Mouse (Mus musculus) hindbrain, embryonic 16.5 days (tissue): ENCODE measurements around the gene Arvcf. TPM values are rescaled to one million over a fixed set of nuclear protein-coding genes. Genes with fewer than 3 reads are reported as not detected.

Experiments used
- ATAC-seq: fragments of 200-750 bp; cut with Nextera tagmentation; 2 replicates; pipeline ENCODE4 v1.8.0; 2017; ENCODE audit warnings: moderate TSS enrichment, moderate library complexity
- H3K27ac ChIP-seq: fragments of 300-500 bp; sonication (generic); 2 replicates; pipeline ENCODE4 v1.5.1; 2014; ENCODE audit warnings: low read depth, mild to moderate bottlenecking, control low read depth, low read length, moderate library complexity
- H3K27me3 ChIP-seq: fragments of 300-500 bp; sonication (generic); replicated peaks from 2 replicates; pipeline ENCODE4 v1.6.1; 2014; ENCODE audit warnings: low read length; ENCODE audit not compliant: control insufficient read depth, insufficient read depth
- H3K36me3 ChIP-seq: fragments of 300-500 bp; sonication (generic); 2 replicates; pipeline ENCODE4 v1.6.1; 2014; ENCODE audit warnings: mild to moderate bottlenecking, low read length, moderate library complexity, mixed read lengths; ENCODE audit not compliant: control insufficient read depth, insufficient read depth
- H3K4me1 ChIP-seq: fragments of 300-500 bp; sonication (generic); 2 replicates; pipeline ENCODE4 v1.6.1; 2014; ENCODE audit warnings: low read depth, low read length; ENCODE audit not compliant: control insufficient read depth, insufficient read depth
- H3K4me2 ChIP-seq: fragments of 300-500 bp; sonication (generic); 2 replicates; pipeline ENCODE4 v1.6.1; 2014; ENCODE audit warnings: mild to moderate bottlenecking, low read length, control low read depth, moderate library complexity
- H3K4me3 ChIP-seq: fragments of 300-500 bp; sonication (generic); 2 replicates; pipeline ENCODE4 v1.5.1; 2014; ENCODE audit warnings: mild to moderate bottlenecking, low read length, control low read depth, moderate library complexity
- H3K9ac ChIP-seq: fragments of 300-500 bp; sonication (generic); 2 replicates; pipeline ENCODE4 v1.6.1; 2014; ENCODE audit warnings: low read depth, mild to moderate bottlenecking, control low read depth, low read length, moderate library complexity
- H3K9me3 ChIP-seq: fragments of 300-500 bp; sonication (generic); 2 replicates; pipeline ENCODE4 v1.6.1; 2014; ENCODE audit warnings: mild to moderate bottlenecking, low read length, moderate library complexity; ENCODE audit not compliant: control insufficient read depth
- WGBS: fragments of 180-500 bp; shearing (Covaris S2); extraction: QIAGEN DNeasy Blood & Tissue Kit; methylation state at CpG from one replicate; pipeline ENCODE4 v1.1.7; 2014; 5-methylcytosine and 5-hydroxymethylcytosine counted together
- polyA plus RNA-seq: library from polyadenylated mRNA; unstranded; fragments of >200 nt; fragmentation: Nextera tagmentation; extraction: Ambion mirVana; gene quantifications from 2 replicates; pipeline ENCODE4 v1.2.1, GENCODE M21; 2015

The Arvcf gene
- polyA plus RNA-seq, 1 experiment from 2014 or later = 68.3 TPM

DNA sequence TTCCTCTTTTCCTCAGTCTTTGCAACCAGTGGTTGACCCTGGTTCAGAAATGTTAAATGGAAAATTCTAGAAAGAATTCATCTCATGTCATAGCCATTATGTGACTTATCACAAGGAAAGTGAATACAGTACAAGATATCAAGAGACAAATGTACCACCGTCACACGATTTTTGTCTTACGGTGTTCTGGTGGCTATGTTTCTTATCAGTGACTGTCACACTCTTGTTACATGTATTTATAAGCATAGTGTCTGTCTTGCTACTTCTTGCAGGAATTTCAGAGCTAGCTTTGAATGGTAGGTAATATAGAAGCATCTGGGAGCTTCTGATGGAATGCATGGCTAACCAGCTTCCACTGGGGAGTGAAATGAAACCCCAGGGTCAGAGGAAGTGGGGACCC, 22.2 kb downstream of the Arvcf start:
- WGBS = 97% methylated on average over 3 of the region's 3 CpGs
- Histone ChIP-seq H3K27ac (no peak overlapping the region), H3K27me3 (no peaks in the 10 kb centered on the region), H3K9me3 (no peaks in the 10 kb centered on the region), H3K4me3 (no peak overlapping the region), H3K4me1 (no peaks in the 10 kb centered on the region), H3K4me2 (no peak overlapping the region), H3K9ac (no peak overlapping the region), H3K36me3 (peaks cover 6% of the 10 kb centered on the region; the same call in 1 of the 2 replicates)
- ATAC-seq = no peak

DNA sequence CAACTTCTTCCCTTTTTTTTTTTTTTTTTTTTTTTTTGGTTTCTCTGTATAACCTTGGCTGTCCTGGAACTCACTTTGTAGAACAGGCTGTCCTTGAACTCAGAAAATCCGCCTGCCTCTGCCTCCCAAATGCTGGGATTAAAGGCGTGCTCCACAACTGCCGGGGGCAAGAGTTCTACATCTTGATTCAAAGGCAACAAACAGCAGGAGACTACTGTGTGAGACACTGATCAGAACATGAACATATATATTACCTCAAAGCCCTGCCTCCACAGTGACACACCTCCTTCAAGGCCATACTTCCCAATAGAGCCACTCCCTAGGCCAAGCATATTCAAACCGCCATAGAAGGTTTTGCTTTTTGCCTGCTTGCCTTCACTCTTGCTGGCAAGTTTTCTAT, 25.6 kb downstream of the Arvcf start:
- no peak for ATAC-seq
- 97% methylated on average over 4 of the region's 4 CpGs for WGBS
- H3K4me2 ChIP-seq = no peak overlapping the region
- H3K4me3 ChIP-seq = no peak overlapping the region
- no peak overlapping the region for H3K27ac ChIP-seq
- no peaks in the 10 kb centered on the region for H3K27me3 ChIP-seq
- H3K4me1 ChIP-seq = no peaks in the 10 kb centered on the region
- no peaks in the 10 kb centered on the region for H3K9me3 ChIP-seq
- no peak overlapping the region for H3K9ac ChIP-seq
- peaks cover 6% of the 10 kb centered on the region; the same call in 1 of the 2 replicates for H3K36me3 ChIP-seq

DNA sequence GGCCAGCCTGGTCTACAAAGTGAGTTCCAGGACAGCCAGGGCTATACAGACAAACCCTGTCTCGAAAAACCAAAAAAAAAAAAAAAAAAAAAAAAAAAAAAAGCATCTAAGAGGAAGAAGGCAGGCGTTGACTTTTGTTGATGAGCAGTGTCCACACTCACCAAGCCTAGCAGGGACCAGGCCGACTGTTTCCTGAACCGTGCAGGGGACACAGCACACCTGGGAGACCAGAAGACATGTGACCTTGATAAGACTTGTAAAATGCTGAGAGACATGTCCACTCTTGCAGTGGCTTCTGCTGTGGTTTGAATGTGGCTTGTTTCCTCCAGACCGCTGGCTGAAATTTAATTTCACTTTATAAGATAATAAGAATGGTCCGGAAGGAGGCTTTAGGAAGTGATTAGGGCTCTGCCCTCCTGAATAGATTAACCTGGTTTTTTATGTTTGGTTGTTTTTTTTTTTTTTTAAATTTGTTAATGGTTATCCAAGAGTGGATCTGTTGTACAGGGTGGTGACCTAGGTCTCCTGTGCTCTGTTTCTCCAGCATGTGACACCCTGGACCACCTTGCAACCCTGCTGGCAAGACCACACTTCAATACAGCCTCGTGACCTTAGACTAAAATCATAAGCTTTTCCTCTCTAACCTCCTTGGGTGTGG, 28.4 kb downstream of the Arvcf start:
- no peaks in the 10 kb centered on the region for H3K27me3 ChIP-seq
- H3K27ac ChIP-seq = no peak overlapping the region
- no peaks in the 10 kb centered on the region for H3K9me3 ChIP-seq
- H3K9ac ChIP-seq = no peak overlapping the region
- H3K4me1 ChIP-seq = peaks cover 23% of the 10 kb centered on the region
- ATAC-seq = no peak
- 81% methylated on average over 7 of the region's 7 CpGs for WGBS
- H3K4me2 ChIP-seq = no peak overlapping the region
- 0 out of 2 replicates have a peak, but pooled peaks cover 2% of the 10 kb centered on the region for H3K36me3 ChIP-seq
- H3K4me3 ChIP-seq = no peak overlapping the region

DNA sequence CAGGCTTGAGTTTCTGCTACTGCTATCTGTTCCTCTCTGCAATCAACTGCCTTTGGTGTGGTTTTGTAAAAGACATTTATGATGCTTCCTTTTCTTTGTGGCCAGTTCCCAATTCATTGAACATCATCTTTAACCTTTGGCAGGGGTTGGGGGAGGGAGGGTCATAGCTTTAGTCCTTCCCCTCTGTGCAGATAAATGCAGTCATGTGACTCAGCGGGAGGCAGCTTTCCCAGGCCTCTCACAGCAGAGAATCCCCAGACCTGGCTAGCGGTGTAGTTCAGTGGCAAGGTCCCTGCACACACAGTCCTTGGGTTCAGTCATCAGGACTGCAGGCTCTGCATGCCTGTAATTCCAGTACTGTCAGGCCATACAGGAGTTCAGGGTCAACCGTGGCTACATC, 29.2 kb downstream of the Arvcf start:
- 18% methylated on average over 3 of the region's 3 CpGs for WGBS
- no peak overlapping the region for H3K9ac ChIP-seq
- no peaks in the 10 kb centered on the region for H3K27me3 ChIP-seq

DNA sequence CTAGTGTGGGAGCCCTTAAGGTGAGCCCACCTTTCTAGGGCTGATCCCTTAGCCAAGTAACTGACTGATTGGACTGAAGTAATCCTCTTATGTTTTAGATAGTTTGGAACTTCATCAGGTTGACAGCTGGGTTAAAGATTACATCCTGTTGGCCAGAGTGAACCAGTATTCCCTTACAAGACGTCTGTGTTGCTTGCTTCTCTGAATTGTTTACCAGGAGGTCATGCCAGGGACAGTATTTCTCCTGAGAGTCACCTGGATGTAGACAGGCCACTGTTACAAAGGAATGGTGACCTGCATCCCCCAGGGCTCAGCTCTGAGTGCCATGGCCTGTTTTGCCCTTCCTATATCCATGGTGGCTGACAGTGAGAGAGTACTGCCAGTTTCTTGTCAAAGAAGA, 30.5 kb downstream of the Arvcf start:
- H3K36me3 ChIP-seq = no peaks in the 10 kb centered on the region
- no peak overlapping the region for H3K4me3 ChIP-seq
- peaks cover 39% of the 10 kb centered on the region for H3K4me1 ChIP-seq
- no peak for ATAC-seq
- H3K27me3 ChIP-seq = no peaks in the 10 kb centered on the region
- 52% methylated on average over 1 of the region's 1 CpGs for WGBS
- no peaks in the 10 kb centered on the region for H3K9me3 ChIP-seq
- H3K4me2 ChIP-seq = no peak overlapping the region
- no peak overlapping the region for H3K27ac ChIP-seq
- no peak overlapping the region for H3K9ac ChIP-seq

More for the DNA sequence above, 29.2 kb downstream of the Arvcf start:
- peaks cover 31% of the 10 kb centered on the region for H3K4me1 ChIP-seq
- no peak overlapping the region for H3K27ac ChIP-seq
- H3K4me3 ChIP-seq = no peak overlapping the region
- H3K4me2 ChIP-seq = no peak overlapping the region
- H3K36me3 ChIP-seq = 0 out of 2 replicates have a peak, but pooled peaks cover under 1% of the 10 kb centered on the region
- ATAC-seq = no peak
- H3K9me3 ChIP-seq = no peaks in the 10 kb centered on the region

DNA sequence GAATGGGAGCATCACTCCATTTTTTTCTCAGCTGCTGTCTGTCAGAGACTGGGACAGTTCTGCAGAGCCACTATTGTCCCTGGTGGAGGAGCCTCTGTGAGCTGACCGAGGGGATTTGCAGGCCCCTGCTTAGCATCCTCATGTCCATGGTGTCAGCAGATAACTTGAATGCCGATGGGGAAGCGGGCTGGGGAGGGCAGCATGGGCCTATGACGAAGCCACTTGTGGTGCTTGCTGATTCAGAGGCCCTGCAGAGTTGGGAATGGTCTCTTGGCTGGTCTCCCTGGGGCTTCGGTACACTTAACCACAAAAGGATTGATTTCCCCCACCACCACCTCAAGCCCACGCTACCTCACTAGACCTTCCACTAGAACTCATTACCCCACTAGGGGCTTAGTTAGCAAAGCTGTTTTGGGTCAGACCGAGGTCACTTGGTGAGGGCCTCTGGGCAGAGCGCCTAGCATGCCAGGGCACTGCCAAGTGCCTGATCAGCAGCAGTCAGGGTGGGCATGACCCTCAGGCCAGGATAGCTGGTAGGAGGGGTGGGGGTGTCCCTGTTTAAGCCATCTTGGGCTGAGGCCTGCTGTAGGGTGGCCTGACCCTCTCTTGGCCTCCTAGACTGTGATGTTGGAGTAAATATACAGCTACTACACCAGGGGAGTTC, 31.5 kb downstream of the Arvcf start:
- Histone ChIP-seq H3K9ac (no peak overlapping the region; the same call in 1 of the 2 replicates), H3K27me3 (no peaks in the 10 kb centered on the region), H3K4me1 (peaks cover 46% of the 10 kb centered on the region), H3K9me3 (no peaks in the 10 kb centered on the region), H3K36me3 (no peaks in the 10 kb centered on the region), H3K4me2 (no peak overlapping the region), H3K4me3 (no peak overlapping the region), H3K27ac (peak overlapping the region; percentile 48)
- WGBS = 48% methylated on average over 8 of the region's 8 CpGs
- ATAC-seq = peak; percentile 17; the same call in 1 of the 2 replicates

DNA sequence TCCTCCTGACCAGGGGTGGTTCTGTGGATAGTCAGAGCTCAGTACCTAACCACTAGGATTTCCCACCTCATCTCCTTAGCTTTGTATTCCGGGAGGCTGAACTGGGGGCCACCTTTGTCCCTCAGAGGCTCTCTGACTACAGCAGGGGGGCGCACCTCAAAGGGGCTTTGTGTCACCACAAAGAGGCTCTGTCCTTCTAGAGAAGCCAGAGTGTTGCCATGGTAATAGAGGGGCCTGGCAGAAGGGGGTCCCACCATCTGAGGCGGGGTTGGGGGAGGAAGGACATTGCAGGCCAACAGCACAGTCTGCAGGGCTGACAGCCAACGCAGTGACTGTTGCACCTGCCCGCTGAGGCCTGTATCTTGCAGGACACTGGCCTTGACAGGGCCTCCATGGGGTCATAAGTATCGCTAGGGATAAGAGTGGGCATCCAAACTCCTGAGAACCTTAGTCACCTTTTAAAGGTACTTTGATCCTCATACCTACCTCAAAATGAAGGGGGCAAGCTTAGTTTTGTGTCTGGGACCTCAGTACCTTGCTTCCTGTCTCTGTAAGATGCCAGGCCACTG, 32.6 kb downstream of the Arvcf start:
- Histone ChIP-seq H3K27me3 (no peaks in the 10 kb centered on the region), H3K27ac (peak overlapping the region; percentile 48), H3K4me3 (no peak overlapping the region), H3K36me3 (no peaks in the 10 kb centered on the region), H3K4me2 (no peak overlapping the region), H3K4me1 (peaks cover 46% of the 10 kb centered on the region), H3K9me3 (no peaks in the 10 kb centered on the region), H3K9ac (no peak overlapping the region)
- ATAC-seq = peak; percentile 82
- WGBS = 5% methylated on average over 6 of the region's 6 CpGs

DNA sequence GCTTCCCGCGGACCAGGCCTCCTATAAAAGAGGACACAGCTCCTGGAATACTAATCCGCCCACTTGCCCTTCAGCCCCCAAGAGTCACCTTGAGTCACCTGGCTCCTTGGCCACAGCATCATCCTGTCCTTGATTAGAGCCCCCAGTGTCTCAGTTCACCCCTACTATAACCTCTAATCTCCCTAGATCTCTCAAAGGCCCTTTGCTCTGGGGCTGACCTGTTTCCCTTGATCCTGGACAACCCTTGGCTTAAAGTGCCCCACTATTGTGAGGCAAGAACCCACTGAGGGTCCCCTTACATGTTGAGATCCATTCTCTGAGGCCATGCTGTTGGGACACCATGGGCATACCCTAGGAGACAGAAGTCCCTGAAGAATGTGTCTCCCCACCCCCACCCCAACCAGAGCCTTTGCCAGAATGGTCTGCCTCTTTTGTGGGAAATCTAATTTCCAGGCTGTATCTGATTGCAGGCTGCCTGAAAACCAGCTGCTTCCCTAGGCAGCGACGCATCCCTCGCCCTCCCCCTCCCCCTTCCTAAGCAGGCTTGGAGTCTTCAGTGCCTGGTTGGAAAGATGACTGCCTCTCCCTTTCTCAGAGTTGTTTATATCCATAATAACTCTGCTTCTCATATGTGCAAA, 33.8 kb downstream of the Arvcf start:
- H3K9me3 ChIP-seq = no peaks in the 10 kb centered on the region
- no peak overlapping the region for H3K4me3 ChIP-seq
- no peaks in the 10 kb centered on the region for H3K27me3 ChIP-seq
- no peak overlapping the region for H3K9ac ChIP-seq
- no peak overlapping the region for H3K4me2 ChIP-seq
- no peaks in the 10 kb centered on the region for H3K36me3 ChIP-seq
- H3K27ac ChIP-seq = peak overlapping the region; percentile 41
- ATAC-seq = peak; percentile 14; the same call in 1 of the 2 replicates
- peaks cover 47% of the 10 kb centered on the region for H3K4me1 ChIP-seq
- WGBS = 42% methylated on average over 6 of the region's 6 CpGs
